In genomic region chr17:50525821-50526220, GRCm38 (mm10) we compare ENCODE assay signal across 12 mouse cellular contexts. TPM values are rescaled to one million over a fixed set of nuclear protein-coding genes. Genes with fewer than 3 reads are reported as not detected.
DNase-seq lines count a peak whose midpoint lies in the region; ATAC-seq and TF ChIP-seq lines count a peak whose summit lies in the region.
"Had no signal": no experiment of that assay in that cellular context is flagged by ENCODE, and none has a peak within 500 bp of the region (broad histone marks: within the 10 kb centered on the region; RNA-seq: fewer than 3 reads in every experiment).

No protein-coding gene starts in this region.

- no peaks in the 10 kb centered on the region for H3K27me3 ChIP-seq in forebrain, embryonic 13.5 days
- no peaks in the 10 kb centered on the region for H3K27me3 ChIP-seq in forebrain, embryonic 14.5 days (replicated peaks; ENCODE audit: control insufficient read depth, insufficient read depth, low read length)
- no peaks in the 10 kb centered on the region for H3K27me3 ChIP-seq in hindbrain, embryonic 15.5 days
- H3K27me3 ChIP-seq in hindbrain, embryonic 11.5 days (ENCODE audit: control insufficient read depth, insufficient read depth, low read length): no peaks in the 10 kb centered on the region
- H3K27me3 ChIP-seq in stomach, embryonic 16.5 days (ENCODE audit: control insufficient read depth, insufficient read depth, low read length): no peaks in the 10 kb centered on the region
- no peaks in the 10 kb centered on the region for H3K27me3 ChIP-seq in stomach, postnatal 0 days (ENCODE audit: control insufficient read depth, insufficient read depth, low read length)
- H3K27me3 ChIP-seq in myocyte (ENCODE audit: control insufficient read depth, insufficient read depth, insufficient read length): no peaks in the 10 kb centered on the region

- TF ChIP-seq CTCF in stomach, postnatal 0 days (IDR thresholded peaks at IDR 0.05; ENCODE audit: low read depth): no peak

- TF ChIP-seq POLR2A in myocyte (IDR thresholded peaks at IDR 0.05; ENCODE audit: insufficient read length, low read depth): no peak

- no peak overlapping the region for H3K4me2 ChIP-seq in forebrain, embryonic 13.5 days
- H3K4me2 ChIP-seq in forebrain, embryonic 14.5 days (ENCODE audit: low read length): no peak overlapping the region
- H3K4me2 ChIP-seq in hindbrain, embryonic 15.5 days: no peak overlapping the region
- H3K4me2 ChIP-seq in hindbrain, embryonic 11.5 days (replicated peaks; ENCODE audit: low read depth, low read length): no peak overlapping the region
- no peak overlapping the region for H3K4me2 ChIP-seq in stomach, embryonic 16.5 days (ENCODE audit: low read depth, low read length)
- H3K4me2 ChIP-seq in stomach, postnatal 0 days (replicated peaks; ENCODE audit: low read depth): no peak overlapping the region
- H3K4me2 ChIP-seq in myocyte (ENCODE audit: low read depth): peak overlapping the region; percentile 26

- no peak overlapping the region for H3K4me3 ChIP-seq in forebrain, embryonic 13.5 days
- no peak overlapping the region for H3K4me3 ChIP-seq in forebrain, embryonic 14.5 days (ENCODE audit: low read depth, low read length)
- H3K4me3 ChIP-seq in hindbrain, embryonic 15.5 days: no peak overlapping the region
- no peak overlapping the region for H3K4me3 ChIP-seq in hindbrain, embryonic 11.5 days (ENCODE audit: low read depth, low read length)
- no peak overlapping the region for H3K4me3 ChIP-seq in stomach, embryonic 16.5 days (replicated peaks; ENCODE audit: low read length)
- no peak overlapping the region for H3K4me3 ChIP-seq in stomach, postnatal 0 days (ENCODE audit: low read depth, low read length)
- H3K4me3 ChIP-seq in myocyte: no peak overlapping the region

- peaks cover 17% of the 10 kb centered on the region for H3K79me2 ChIP-seq in myocyte (ENCODE audit: control insufficient read depth, insufficient read depth)

- no peak overlapping the region for H3ac ChIP-seq in myocyte (ENCODE audit: control insufficient read depth, insufficient read length)

- no peaks in the 10 kb centered on the region for H3K9me3 ChIP-seq in forebrain, embryonic 13.5 days (replicated peaks)
- no peaks in the 10 kb centered on the region for H3K9me3 ChIP-seq in forebrain, embryonic 14.5 days (replicated peaks; ENCODE audit: control insufficient read depth, low read length)
- no peaks in the 10 kb centered on the region for H3K9me3 ChIP-seq in hindbrain, embryonic 15.5 days
- no peaks in the 10 kb centered on the region for H3K9me3 ChIP-seq in hindbrain, embryonic 11.5 days (ENCODE audit: control insufficient read depth, low read length)
- H3K9me3 ChIP-seq in stomach, embryonic 16.5 days (replicated peaks; ENCODE audit: control insufficient read depth, low read length): no peaks in the 10 kb centered on the region
- no peaks in the 10 kb centered on the region for H3K9me3 ChIP-seq in stomach, postnatal 0 days (ENCODE audit: control insufficient read depth, low read length)

- TF ChIP-seq EP300 in stomach, postnatal 0 days (optimal IDR thresholded peaks at IDR 0.05): no peak

- peaks cover 14% of the 10 kb centered on the region; the same call in 1 of the 2 replicates for H3K4me1 ChIP-seq in forebrain, embryonic 13.5 days
- H3K4me1 ChIP-seq in forebrain, embryonic 14.5 days (ENCODE audit: control insufficient read depth, insufficient read depth, low read length): no peaks in the 10 kb centered on the region
- H3K4me1 ChIP-seq in hindbrain, embryonic 15.5 days (replicated peaks): no peaks in the 10 kb centered on the region
- no peaks in the 10 kb centered on the region for H3K4me1 ChIP-seq in hindbrain, embryonic 11.5 days (replicated peaks; ENCODE audit: control insufficient read depth, insufficient read depth, low read length)
- 0 out of 2 replicates have a peak, but pooled peaks cover 3% of the 10 kb centered on the region for H3K4me1 ChIP-seq in stomach, embryonic 16.5 days (ENCODE audit: control insufficient read depth, insufficient read depth, low read length)
- no peaks in the 10 kb centered on the region for H3K4me1 ChIP-seq in stomach, postnatal 0 days (replicated peaks; ENCODE audit: control insufficient read depth, insufficient read depth)

- no peaks in the 10 kb centered on the region for H3K36me3 ChIP-seq in forebrain, embryonic 13.5 days (ENCODE audit: poor library complexity, severe bottlenecking)
- no peaks in the 10 kb centered on the region for H3K36me3 ChIP-seq in forebrain, embryonic 14.5 days (ENCODE audit: control insufficient read depth, insufficient read depth, low read length)
- no peaks in the 10 kb centered on the region for H3K36me3 ChIP-seq in hindbrain, embryonic 15.5 days
- no peaks in the 10 kb centered on the region for H3K36me3 ChIP-seq in hindbrain, embryonic 11.5 days (ENCODE audit: control insufficient read depth, insufficient read depth, low read length)
- H3K36me3 ChIP-seq in stomach, embryonic 16.5 days (ENCODE audit: control insufficient read depth, insufficient read depth, low read length): no peaks in the 10 kb centered on the region
- H3K36me3 ChIP-seq in stomach, postnatal 0 days (ENCODE audit: control insufficient read depth, insufficient read depth, low read length): no peaks in the 10 kb centered on the region
- no peaks in the 10 kb centered on the region for H3K36me3 ChIP-seq in myocyte (ENCODE audit: control insufficient read depth, insufficient read depth)
- H3K36me3 ChIP-seq: G1E had no signal

- 18% methylated on average over 2 of the region's 2 CpGs for WGBS in forebrain, embryonic 13.5 days
- WGBS in forebrain, embryonic 14.5 days: 12% methylated on average over 2 of the region's 2 CpGs
- WGBS in hindbrain, embryonic 15.5 days: 53% methylated on average over 2 of the region's 2 CpGs
- WGBS in hindbrain, embryonic 11.5 days: 67% methylated on average over 2 of the region's 2 CpGs
- WGBS in stomach, embryonic 16.5 days: 41% methylated on average over 2 of the region's 2 CpGs
- 52% methylated on average over 2 of the region's 2 CpGs for WGBS in stomach, postnatal 0 days

- DNase-seq in forebrain, embryonic 14.5 days (ENCODE audit: low spot score): no peak
- no peak for DNase-seq in hindbrain, embryonic 11.5 days (ENCODE audit: low spot score)
- DNase-seq in stomach, postnatal 0 days (ENCODE audit: low spot score): no peak
- no peak for DNase-seq in cerebellum, postnatal 25 days
- DNase-seq: liver, postnatal 0 days; lung, postnatal 4 days; right cerebral cortex, postnatal 25 days had no signal

- no peak overlapping the region for H3K27ac ChIP-seq in forebrain, embryonic 13.5 days
- H3K27ac ChIP-seq in forebrain, embryonic 14.5 days (ENCODE audit: low read depth, low read length): no peak overlapping the region
- H3K27ac ChIP-seq in hindbrain, embryonic 15.5 days (replicated peaks): no peak overlapping the region
- H3K27ac ChIP-seq in hindbrain, embryonic 11.5 days (ENCODE audit: low read depth, low read length): no peak overlapping the region
- H3K27ac ChIP-seq in stomach, embryonic 16.5 days (ENCODE audit: low read length): 0 out of 2 replicates have a peak overlapping the region, but pooled peaks have one; percentile 14
- H3K27ac ChIP-seq in stomach, postnatal 0 days (replicated peaks): no peak overlapping the region

- H3K9ac ChIP-seq in forebrain, embryonic 13.5 days: no peak overlapping the region
- H3K9ac ChIP-seq in forebrain, embryonic 14.5 days (ENCODE audit: low read length): no peak overlapping the region
- H3K9ac ChIP-seq in hindbrain, embryonic 15.5 days: no peak overlapping the region
- H3K9ac ChIP-seq in hindbrain, embryonic 11.5 days (ENCODE audit: low read depth, low read length): no peak overlapping the region
- no peak overlapping the region for H3K9ac ChIP-seq in stomach, embryonic 16.5 days (ENCODE audit: low read length)
- H3K9ac ChIP-seq in stomach, postnatal 0 days (ENCODE audit: low read length): no peak overlapping the region
- H3K9ac ChIP-seq: liver, postnatal 0 days had no signal

- peak; percentile 55; the same call in 1 of the 2 replicates for ATAC-seq in forebrain, embryonic 13.5 days
- ATAC-seq in forebrain, embryonic 14.5 days: no peak
- ATAC-seq in hindbrain, embryonic 15.5 days (ENCODE audit: low FRiP score, low read depth): peak; percentile 71; the same call in 1 of the 2 replicates
- no peak for ATAC-seq in hindbrain, embryonic 11.5 days (ENCODE audit: low FRiP score)
- no peak for ATAC-seq in stomach, embryonic 16.5 days (ENCODE audit: insufficient read depth, low FRiP score)
- ATAC-seq in stomach, postnatal 0 days (ENCODE audit: low FRiP score, low TSS enrichment): no peak
- ATAC-seq: liver, postnatal 0 days had no signal

TF ChIP-seq in myocyte, 11 proteins besides CTCF, POLR2A, EP300 and RAD21:
- no peak for TF ChIP-seq POLR2AphosphoS2 (IDR thresholded peaks at IDR 0.05; ENCODE audit: insufficient read length, low read depth)
- peak in 1 of 3 experiments; percentile 17 for TF ChIP-seq MYOD1 (IDR thresholded peaks at IDR 0.05; ENCODE audit: control insufficient read depth in 1 of 3, insufficient read length in 2 of 3, low read depth in 2 of 3)
- TF ChIP-seq CEBPB (IDR thresholded peaks at IDR 0.05; ENCODE audit: insufficient read depth, poor library complexity, severe bottlenecking): no peak
- peak in 1 of 3 experiments; percentile 56 for TF ChIP-seq MYOG (IDR thresholded peaks at IDR 0.05; ENCODE audit: control insufficient read depth in 1 of 3, insufficient read depth in 1 of 3, insufficient read length in 2 of 3, low read depth in 2 of 3)

RNA-seq across cellular contexts. Expression of gene Plcl2, which starts 16.6 kb away (rescaled TPM):
- 5.7 and 7.3 TPM in 2 replicates for polyA plus RNA-seq in forebrain, embryonic 13.5 days (2015; fragmentation: Nextera tagmentation; extraction: Ambion mirVana)
- polyA plus RNA-seq in forebrain, embryonic 14.5 days (2014; fragmentation: Nextera tagmentation; extraction: Ambion mirVana): 10.4 and 11.3 TPM in 2 replicates
- 10.1 and 10.5 TPM in 2 replicates for polyA plus RNA-seq in hindbrain, embryonic 15.5 days (2015; fragmentation: Nextera tagmentation; extraction: Ambion mirVana)
- polyA plus RNA-seq in hindbrain, embryonic 11.5 days (2014; fragmentation: Nextera tagmentation; extraction: Ambion mirVana): 6.7 and 7.2 TPM in 2 replicates
- polyA plus RNA-seq in stomach, embryonic 16.5 days (2015; fragmentation: Nextera tagmentation; extraction: Ambion mirVana): 2.3 and 2.7 TPM in 2 replicates
- polyA plus RNA-seq in stomach, postnatal 0 days (2015; fragmentation: Nextera tagmentation; extraction: Ambion mirVana): 2.3 and 2.6 TPM in 2 replicates
- 13.2 TPM for polyA plus RNA-seq in myocyte (2012; fragmentation: generic; extraction: Trizol)
- polyA plus RNA-seq: G1E had no signal

Comparison
In these comparisons a context has a peak if more than half of its experiments do, and no peak if none do; other contexts are left out.
1. ATAC-seq: peak in forebrain, embryonic 13.5 days (single experiment) and hindbrain, embryonic 15.5 days (single experiment); none in forebrain, embryonic 14.5 days (single experiment), hindbrain, embryonic 11.5 days (single experiment), stomach, embryonic 16.5 days (single experiment) and stomach, postnatal 0 days (single experiment).